Mouse (Mus musculus) liver, embryonic 14.5 days (tissue): ENCODE results near the gene Wfdc1.

Source experiments
- CTCF ChIP-seq: IDR thresholded peaks from 2 replicates; pipeline ENCODE4 v1.5.1; 2016; ENCODE audit warnings: antibody characterized with exemption, low read depth, control low read depth
- EP300 ChIP-seq: IDR thresholded peaks from 2 replicates; pipeline ENCODE4 v1.6.1; 2016; ENCODE audit warnings: antibody characterized with exemption, low read depth

GRCm38 (mm10) chr8:119638261-119638660 lies 27.9 kb upstream of the Wfdc1 start:
- TF ChIP-seq CTCF: no peak
- TF ChIP-seq EP300: no peak
